Mouse (Mus musculus) limb, embryonic 10.5 days (tissue): ENCODE data around the gene Asna1. TPM values are rescaled to one million over a fixed set of nuclear protein-coding genes. Genes with fewer than 3 reads are reported as not detected.
A peak's percentile ranks its signal among the peaks of the same experiment; 100 is the strongest.

ENCODE experiments used
- DNase-seq: peaks from one replicate; pipeline ENCODE4 v3.0.0-alpha.2; 2017; ENCODE audit warnings: low spot score
- H3K27ac ChIP-seq: fragments of 300-500 bp; sonication (generic); 2 replicates; pipeline ENCODE4 v1.5.1; 2016; ENCODE audit warnings: mild to moderate bottlenecking
- H3K27me3 ChIP-seq: fragments of 300-500 bp; sonication (generic); 2 replicates; pipeline ENCODE4 v1.6.1; 2016; ENCODE audit warnings: low read depth, mild to moderate bottlenecking; ENCODE audit not compliant: poor library complexity, severe bottlenecking
- H3K36me3 ChIP-seq: fragments of 300-500 bp; sonication (generic); 2 replicates; pipeline ENCODE4 v1.6.1; 2016; ENCODE audit warnings: mild to moderate bottlenecking, moderate library complexity
- H3K4me1 ChIP-seq: fragments of 300-500 bp; sonication (generic); 2 replicates; pipeline ENCODE4 v1.6.1; 2016
- H3K4me3 ChIP-seq: fragments of 300-500 bp; sonication (generic); 2 replicates; pipeline ENCODE4 v1.5.1; 2016; ENCODE audit warnings: mild to moderate bottlenecking, moderate library complexity
- H3K9me3 ChIP-seq: fragments of 300-500 bp; sonication (generic); replicated peaks from 2 replicates; pipeline ENCODE4 v1.6.1; 2016; ENCODE audit warnings: mild to moderate bottlenecking
- WGBS: fragments of 180-500 bp; shearing (Covaris S2); methylation state at CpG from one replicate; pipeline ENCODE4 v1.1.7; 2016; 5-methylcytosine and 5-hydroxymethylcytosine counted together
- polyA plus RNA-seq: library from polyadenylated mRNA; unstranded; fragments of >200 nt; fragmentation: Nextera tagmentation; extraction: Ambion mirVana; gene quantifications from 2 replicates; pipeline ENCODE4 v1.2.1, GENCODE M21; 2016

Asna1 gene
- polyA plus RNA-seq = 161 and 163 TPM in 2 replicates

DNA sequence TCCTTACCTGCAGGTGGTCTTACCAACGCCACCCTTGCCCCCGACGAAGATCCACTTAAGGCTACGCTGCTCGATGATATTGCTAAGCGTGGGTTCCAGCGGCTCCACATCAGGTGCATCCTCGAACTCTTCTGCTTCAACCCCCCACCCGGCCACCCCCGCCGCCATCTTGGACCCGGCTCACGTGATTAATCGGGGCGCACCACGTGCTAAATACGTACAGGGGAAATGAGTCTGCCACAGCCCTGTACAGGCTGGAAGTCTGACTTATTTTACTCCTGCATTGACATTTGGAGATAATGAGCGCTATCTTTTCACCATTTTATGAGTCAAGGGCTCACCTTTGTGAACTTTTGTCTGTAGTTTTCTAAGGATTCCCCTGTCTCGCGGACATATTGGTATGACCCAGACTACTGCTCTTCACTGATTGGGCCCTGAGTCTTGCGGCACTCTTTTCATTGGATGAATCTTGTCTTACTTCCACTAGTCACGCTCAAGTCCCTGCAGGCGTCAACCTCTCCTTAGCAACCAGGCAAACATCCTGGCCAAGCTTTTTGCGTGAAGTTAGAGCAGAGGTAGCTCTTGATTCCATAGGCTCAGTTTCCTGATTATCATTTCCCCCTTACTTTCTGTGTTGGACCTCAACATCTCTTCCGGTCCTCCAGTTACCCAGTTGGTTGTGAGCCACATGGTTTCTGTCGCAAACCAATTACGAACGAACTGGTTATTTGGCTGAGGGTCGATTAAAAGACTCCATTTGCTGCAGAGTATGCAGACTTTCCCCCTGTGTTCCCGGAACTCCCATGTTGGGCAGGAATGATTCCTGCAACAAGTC is at the start of gene Asna1:
Gene Asna1, minus strand, starts transcription at position 184 of the 835 bp plus-strand sequence.
- WGBS = 7% methylated on average over 30 of the region's 30 CpGs
- H3K36me3 ChIP-seq = peaks cover 57% of the 10 kb centered on the region
- peak; percentile 89 for DNase-seq
- peaks cover 39% of the 10 kb centered on the region for H3K4me1 ChIP-seq
- no peaks in the 10 kb centered on the region for H3K27me3 ChIP-seq
- peak within 1 kb of the TSS; percentile 96 for H3K27ac ChIP-seq
- H3K4me3 ChIP-seq = peak within 1 kb of the TSS; percentile 89
- no peaks in the 10 kb centered on the region for H3K9me3 ChIP-seq

DNA sequence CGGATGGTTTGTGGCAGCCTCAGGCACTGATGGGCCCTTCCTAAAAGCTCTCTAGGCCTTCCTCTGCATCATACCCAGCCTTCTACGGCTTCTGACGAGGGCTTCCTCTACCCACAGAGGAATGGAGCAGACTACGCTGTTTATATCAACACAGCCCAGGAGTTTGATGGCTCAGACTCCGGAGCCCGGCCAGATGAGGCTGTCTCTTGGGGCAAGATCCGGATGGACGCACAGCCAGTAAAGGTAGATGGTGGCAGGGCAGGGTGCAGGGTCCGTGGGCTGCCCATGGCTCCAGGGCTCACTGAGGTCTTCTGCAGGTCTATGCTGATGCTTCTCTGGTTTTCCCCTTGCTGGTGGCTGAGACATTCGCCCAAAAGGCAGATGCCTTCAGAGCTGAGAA is 49.5 kb upstream of the Asna1 start:
- Histone ChIP-seq H3K4me3 (no peak overlapping the region), H3K36me3 (peaks cover 65% of the 10 kb centered on the region), H3K27ac (no peak overlapping the region), H3K4me1 (peaks cover 26% of the 10 kb centered on the region), H3K27me3 (no peaks in the 10 kb centered on the region), H3K9me3 (no peaks in the 10 kb centered on the region)
- no peak for DNase-seq
- 91% methylated on average over 10 of the region's 10 CpGs for WGBS

DNA sequence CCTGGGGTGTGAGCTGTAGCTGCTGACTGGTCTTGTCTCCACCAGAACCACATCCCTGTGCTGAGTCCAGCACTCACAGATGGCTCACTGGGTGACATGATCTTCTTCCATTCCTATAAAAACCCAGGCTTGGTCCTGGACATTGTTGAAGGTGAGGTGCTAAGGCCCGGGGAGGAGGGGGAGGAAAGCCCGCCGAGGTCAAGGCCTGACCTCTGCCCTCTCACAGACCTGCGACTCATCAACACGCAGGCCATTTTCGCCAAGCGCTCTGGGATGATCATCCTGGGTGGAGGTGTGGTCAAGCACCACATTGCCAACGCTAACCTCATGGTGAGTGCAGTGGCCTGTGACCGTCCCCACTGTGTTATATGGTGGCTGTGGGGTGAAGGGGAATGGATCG is 49.1 kb upstream of the Asna1 start:
- Histone ChIP-seq H3K9me3 (no peaks in the 10 kb centered on the region), H3K27ac (no peak overlapping the region), H3K36me3 (peaks cover 61% of the 10 kb centered on the region), H3K27me3 (no peaks in the 10 kb centered on the region), H3K4me3 (no peak overlapping the region), H3K4me1 (peaks cover 22% of the 10 kb centered on the region)
- DNase-seq = no peak
- WGBS = 83% methylated on average over 10 of the region's 10 CpGs

DNA sequence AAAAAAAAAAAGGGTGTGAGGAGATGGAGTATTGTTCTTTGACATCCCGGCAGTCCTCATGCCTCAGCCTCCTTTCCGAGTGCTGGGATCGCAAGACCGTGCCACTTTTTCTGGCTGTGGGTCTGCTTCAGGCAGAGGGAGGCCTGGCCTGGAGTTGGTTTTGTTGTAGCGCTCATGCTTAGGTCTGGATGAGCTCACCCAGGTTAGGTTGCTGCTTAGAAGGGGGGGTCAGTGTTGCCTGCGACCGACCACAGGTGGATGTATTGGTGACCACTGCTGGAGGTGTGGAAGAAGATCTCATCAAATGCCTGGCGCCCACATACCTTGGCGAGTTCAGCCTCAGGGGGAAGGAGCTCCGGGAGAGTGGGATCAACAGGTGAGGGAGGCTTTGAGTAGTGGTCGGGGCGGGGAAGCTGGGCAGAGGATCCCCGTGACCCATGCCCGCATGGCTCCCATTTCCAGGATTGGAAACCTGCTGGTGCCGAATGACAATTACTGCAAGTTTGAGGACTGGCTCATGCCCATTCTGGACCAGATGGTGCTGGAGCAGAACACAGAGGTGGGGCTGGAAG is 48.0 kb upstream of the Asna1 start:
- Histone ChIP-seq H3K36me3 (peaks cover 51% of the 10 kb centered on the region), H3K4me3 (peak overlapping the region; percentile 1; the same call in 1 of the 2 replicates), H3K27me3 (no peaks in the 10 kb centered on the region), H3K4me1 (peaks cover 22% of the 10 kb centered on the region), H3K27ac (no peak overlapping the region), H3K9me3 (no peaks in the 10 kb centered on the region)
- DNase-seq = no peak
- WGBS = 93% methylated on average over 15 of the region's 15 CpGs

DNA sequence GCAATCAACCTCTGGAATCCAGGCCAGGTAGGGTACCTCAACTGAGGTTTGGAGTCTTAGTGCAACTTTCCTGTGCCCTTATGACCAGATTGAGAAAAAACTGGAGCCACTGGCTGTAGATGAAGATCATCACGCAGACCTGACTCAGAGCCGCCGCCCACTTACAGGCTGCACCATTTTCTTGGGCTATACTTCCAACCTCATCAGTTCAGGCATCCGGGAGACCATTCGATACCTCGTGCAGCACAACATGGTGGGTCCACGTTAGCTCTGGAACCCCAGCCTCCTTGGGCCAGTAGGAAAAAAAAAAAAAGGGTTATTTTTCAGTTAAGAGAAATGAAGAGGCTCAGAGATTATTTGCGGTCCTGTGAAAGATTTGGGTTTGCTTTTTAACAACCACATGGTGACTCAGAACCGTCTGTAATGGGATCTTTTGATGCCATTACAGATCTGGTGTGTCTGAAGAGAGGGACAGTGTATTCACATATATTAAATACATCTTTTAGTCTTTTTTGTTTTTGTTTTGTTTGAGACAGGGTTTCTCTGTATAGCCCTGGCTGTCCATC is 47.4 kb upstream of the Asna1 start:
- peaks cover 22% of the 10 kb centered on the region for H3K4me1 ChIP-seq
- peak overlapping the region; percentile 95 for H3K27ac ChIP-seq
- 40% methylated on average over 9 of the region's 9 CpGs for WGBS
- no peak for DNase-seq
- H3K36me3 ChIP-seq = peaks cover 52% of the 10 kb centered on the region
- no peaks in the 10 kb centered on the region for H3K9me3 ChIP-seq
- peak overlapping the region; percentile 96 for H3K4me3 ChIP-seq
- no peaks in the 10 kb centered on the region for H3K27me3 ChIP-seq

DNA sequence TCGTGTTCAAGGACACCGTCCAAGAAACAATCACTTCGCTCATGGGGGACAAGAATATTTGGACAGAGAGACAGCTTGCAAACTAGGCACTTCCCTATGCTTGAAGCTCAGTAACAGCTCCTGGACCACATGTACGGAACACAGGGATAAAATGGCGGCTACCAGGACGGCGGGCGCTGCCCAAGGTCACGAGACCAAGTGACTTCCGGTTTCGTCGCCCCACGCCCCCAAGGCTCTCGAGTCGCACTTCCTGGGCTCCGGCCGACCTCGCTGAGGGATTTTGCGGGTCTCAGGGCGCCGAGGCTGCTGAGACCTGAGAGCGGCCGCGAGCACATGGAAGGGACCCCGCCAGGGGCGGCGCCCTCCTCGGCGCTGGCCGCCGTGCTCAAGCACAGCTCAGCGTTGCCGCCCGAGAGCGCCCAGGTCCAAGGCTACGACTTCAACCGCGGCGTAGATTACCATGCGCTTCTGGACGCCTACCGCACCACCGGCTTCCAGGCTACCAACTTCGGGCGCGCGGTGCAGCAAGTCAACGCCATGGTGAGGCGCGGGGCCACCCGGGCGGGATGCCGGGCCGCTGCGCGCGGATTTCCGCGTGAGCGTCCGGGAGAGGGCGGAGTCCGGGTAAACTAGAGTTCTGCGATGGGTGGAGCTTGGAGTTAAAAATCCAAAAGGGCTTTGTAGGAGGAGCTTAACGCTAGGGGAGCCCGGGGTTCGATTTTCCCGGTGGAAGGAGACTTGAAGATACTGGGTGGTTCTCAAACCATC is 46.6 kb upstream of the Asna1 start, which contains the start of gene Dhps:
Gene Dhps, plus strand, starts transcription at position 244 of the 768 bp plus-strand sequence.
- DNase-seq = peak; percentile 94
- peak within 1 kb of the TSS; percentile 95 for H3K27ac ChIP-seq
- peaks cover 22% of the 10 kb centered on the region for H3K4me1 ChIP-seq
- under 1% methylated on average over 68 of the region's 68 CpGs for WGBS
- peaks cover 51% of the 10 kb centered on the region for H3K36me3 ChIP-seq
- no peaks in the 10 kb centered on the region for H3K9me3 ChIP-seq
- no peaks in the 10 kb centered on the region for H3K27me3 ChIP-seq
- H3K4me3 ChIP-seq = peak within 1 kb of the TSS; percentile 96

DNA sequence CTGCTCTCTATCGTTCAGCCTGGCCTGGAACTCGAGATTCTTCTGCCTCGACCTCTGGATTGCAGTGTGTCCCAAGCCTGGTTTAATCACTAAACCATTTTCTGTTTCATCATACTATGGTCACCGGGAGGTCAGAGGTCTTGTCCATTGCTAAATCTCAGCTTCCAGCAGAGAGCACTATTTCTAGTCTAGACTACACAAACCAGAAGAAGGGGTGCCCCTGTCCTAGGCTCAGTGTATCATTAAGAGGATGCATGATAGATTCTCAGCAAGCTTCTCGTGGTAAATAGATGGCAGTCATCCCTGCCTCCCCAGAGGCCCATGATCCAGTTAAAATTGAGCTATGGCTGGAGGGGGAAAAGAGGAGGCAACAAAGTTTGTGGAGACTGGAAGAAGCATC is 46.0 kb upstream of the Asna1 start:
- Histone ChIP-seq H3K27ac (peak overlapping the region; percentile 95), H3K4me3 (peak overlapping the region; percentile 96), H3K27me3 (no peaks in the 10 kb centered on the region), H3K36me3 (peaks cover 51% of the 10 kb centered on the region), H3K9me3 (no peaks in the 10 kb centered on the region), H3K4me1 (peaks cover 22% of the 10 kb centered on the region)
- no peak for DNase-seq
- 80% methylated on average over 5 of the region's 5 CpGs for WGBS

DNA sequence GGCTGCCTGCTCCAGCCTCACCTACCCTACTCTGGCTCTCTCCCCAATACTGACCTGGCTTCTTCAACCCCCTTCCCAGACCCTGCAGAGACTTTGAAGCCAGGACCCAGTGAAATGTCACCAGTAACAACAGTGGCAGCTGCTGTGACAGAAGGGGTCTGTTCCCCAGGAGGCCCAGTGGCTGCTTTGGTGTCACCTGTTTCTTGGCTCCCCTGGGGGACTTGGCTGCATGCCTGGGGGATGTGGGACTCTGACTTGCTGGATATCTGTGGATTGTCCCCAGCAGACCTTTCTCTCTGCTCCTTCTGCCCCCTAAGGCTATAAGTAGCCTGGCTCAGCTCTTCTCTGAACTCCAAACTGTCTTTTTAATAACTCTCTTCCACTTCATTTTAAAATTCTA is 42.9 kb upstream of the Asna1 start, which contains the start of gene Gm5741:
Gene Gm5741, minus strand, starts transcription at position 1 of the 400 bp plus-strand sequence.
- peaks cover 17% of the 10 kb centered on the region for H3K4me1 ChIP-seq
- no peaks in the 10 kb centered on the region for H3K27me3 ChIP-seq
- no peaks in the 10 kb centered on the region for H3K9me3 ChIP-seq
- peaks cover 28% of the 10 kb centered on the region for H3K36me3 ChIP-seq
- no peak within 1 kb of the TSS for H3K27ac ChIP-seq
- no peak for DNase-seq
- no peak within 1 kb of the TSS for H3K4me3 ChIP-seq

DNA sequence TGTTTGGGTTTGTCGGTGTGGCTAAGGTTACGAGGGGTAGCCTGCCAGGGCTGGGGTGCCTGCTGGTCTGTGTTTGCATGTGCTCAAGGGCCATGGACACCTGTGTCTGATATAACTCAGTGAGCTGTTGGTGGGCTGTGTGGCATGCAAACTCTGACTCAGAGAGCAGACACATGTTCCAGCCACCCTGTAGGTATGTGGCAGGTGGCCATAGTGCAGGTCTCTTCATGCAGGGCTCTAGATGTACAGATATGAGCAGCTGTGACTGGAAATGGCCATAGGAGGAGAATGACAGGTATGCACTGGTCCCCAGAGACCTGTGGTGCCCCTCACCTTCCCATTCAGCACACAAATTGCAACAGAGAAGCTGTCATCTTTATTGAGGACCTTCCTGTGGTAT is 42.1 kb upstream of the Asna1 start:
- Histone ChIP-seq H3K4me1 (peaks cover 9% of the 10 kb centered on the region), H3K4me3 (no peak overlapping the region), H3K9me3 (no peaks in the 10 kb centered on the region), H3K27ac (no peak overlapping the region), H3K36me3 (peaks cover 35% of the 10 kb centered on the region), H3K27me3 (no peaks in the 10 kb centered on the region)
- no peak for DNase-seq
- WGBS = 97% methylated on average over 2 of the region's 2 CpGs

DNA sequence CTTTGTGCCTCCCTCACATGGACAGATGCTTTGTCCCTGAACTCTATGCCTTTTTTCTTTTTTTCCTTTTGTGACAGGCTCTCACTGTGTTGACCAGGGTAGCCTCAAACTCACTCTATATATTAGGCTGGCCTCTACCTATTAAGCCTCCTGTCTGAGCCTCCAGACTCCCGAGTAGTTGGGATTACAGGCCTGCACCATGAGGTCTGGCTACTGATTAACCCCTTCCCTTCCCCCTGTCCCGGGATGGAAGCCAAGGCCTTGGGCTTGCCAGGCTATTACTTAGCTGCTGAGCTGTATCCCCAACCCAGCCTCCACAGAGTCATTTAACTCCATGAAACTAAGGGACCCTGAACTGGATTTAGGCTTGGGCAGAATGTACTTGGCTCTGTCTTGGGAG is 40.1 kb upstream of the Asna1 start:
- peaks cover 37% of the 10 kb centered on the region for H3K36me3 ChIP-seq
- DNase-seq = no peak
- no peaks in the 10 kb centered on the region for H3K9me3 ChIP-seq
- H3K4me1 ChIP-seq = peaks cover 10% of the 10 kb centered on the region
- H3K4me3 ChIP-seq = no peak overlapping the region
- no peaks in the 10 kb centered on the region for H3K27me3 ChIP-seq
- no peak overlapping the region for H3K27ac ChIP-seq
- WGBS = 42% methylated on average over 2 of the region's 2 CpGs

DNA sequence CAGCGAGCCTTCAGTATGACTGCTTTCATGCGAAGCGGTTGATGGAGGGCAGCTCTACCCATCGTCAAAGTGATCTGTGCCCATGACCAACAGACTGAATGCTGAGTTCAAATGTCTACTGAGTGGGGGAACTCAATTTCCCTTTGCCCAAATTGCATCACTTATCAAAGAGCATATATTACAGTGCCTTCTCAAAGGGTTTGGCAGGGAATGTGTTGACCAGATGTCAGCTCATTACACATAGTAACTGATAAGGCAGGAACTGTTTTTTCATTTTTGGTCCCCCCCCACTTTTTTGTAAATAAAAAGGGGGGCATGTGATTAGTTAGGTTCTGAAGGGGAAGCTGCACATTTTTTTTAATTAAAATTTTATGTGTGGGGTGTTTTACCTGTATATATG is 37.5 kb upstream of the Asna1 start:
- Histone ChIP-seq H3K27ac (no peak overlapping the region), H3K36me3 (peaks cover 36% of the 10 kb centered on the region), H3K9me3 (no peaks in the 10 kb centered on the region), H3K4me1 (peaks cover 12% of the 10 kb centered on the region), H3K27me3 (no peaks in the 10 kb centered on the region), H3K4me3 (no peak overlapping the region)
- 92% methylated on average over 4 of the region's 4 CpGs for WGBS
- DNase-seq = no peak

DNA sequence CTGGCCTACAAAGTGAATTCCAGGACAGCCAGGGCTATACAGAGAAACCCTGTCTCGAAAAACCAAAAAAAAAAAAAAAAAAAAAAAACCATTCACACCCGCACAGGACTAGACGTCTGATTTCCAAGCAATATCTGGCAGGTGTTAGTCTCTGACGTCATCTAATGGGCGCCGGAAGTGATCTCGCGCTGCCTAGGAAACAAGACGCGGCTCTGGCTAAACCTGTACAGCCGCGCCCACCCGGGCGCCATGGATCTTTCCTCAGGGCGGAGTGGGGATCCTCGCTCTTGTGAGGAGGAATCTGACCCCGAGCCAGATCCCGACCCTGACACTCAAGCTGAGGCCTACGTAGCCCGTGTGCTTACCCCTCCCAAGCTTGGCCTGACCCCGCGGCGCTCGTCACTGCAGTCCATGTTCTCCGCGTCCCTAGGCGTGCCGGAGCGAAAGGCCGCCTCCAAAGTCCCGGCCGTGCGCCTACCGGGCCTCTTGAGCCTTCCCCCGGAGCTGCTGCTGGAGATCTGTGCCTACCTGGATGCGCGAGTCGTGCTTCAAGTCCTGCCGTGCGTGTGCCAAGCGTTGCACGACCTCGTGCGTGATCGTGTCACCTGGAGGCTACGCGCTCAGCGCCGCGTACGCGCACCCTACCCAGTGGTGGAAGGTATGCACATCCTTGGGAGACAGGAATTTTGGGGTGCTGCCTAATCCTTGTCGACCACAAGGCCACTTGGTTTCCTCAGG is 35.0 kb upstream of the Asna1 start, which contains the start of gene Fbxw9:
Gene Fbxw9, plus strand, starts transcription at position 177 of the 738 bp plus-strand sequence.
- Histone ChIP-seq H3K9me3 (no peaks in the 10 kb centered on the region), H3K4me1 (peaks cover 12% of the 10 kb centered on the region), H3K36me3 (peaks cover 39% of the 10 kb centered on the region), H3K4me3 (peak within 1 kb of the TSS; percentile 89), H3K27me3 (no peaks in the 10 kb centered on the region), H3K27ac (peak within 1 kb of the TSS; percentile 68)
- DNase-seq = peak; percentile 96
- WGBS = under 1% methylated on average over 53 of the region's 53 CpGs
